Mouse (Mus musculus) heart, embryonic 14.5 days (tissue): ENCODE measurements around the gene 1700029P11Rik. TPM values are rescaled to one million over a fixed set of nuclear protein-coding genes. Genes with fewer than 3 reads are reported as not detected.

Experiments
- ATAC-seq: fragments of 200-750 bp; cut with Nextera tagmentation; 2 replicates; pipeline ENCODE4 v1.8.0; 2017; ENCODE audit warnings: low read depth, moderate TSS enrichment; ENCODE audit not compliant: insufficient number of reproducible peaks, insufficient read depth, low FRiP score
- H3K27ac ChIP-seq, 2 experiments: fragments of 200-500 bp in 1 of 2; fragments of 300-500 bp in 1 of 2; sonication (generic) in 1 of 2; replicated peaks in 1 of 2; 2 replicates each; pipeline ENCODE4 v1.5.1; 2012 to 2014; ENCODE audit warnings: low read depth in 2 of 2, low read length in 2 of 2, control low read depth in 1 of 2, mild to moderate bottlenecking in 1 of 2, mixed read lengths in 1 of 2; ENCODE audit not compliant: control insufficient read depth in 1 of 2, insufficient read depth in 1 of 2
- H3K27me3 ChIP-seq: fragments of 300-500 bp; sonication (generic); 2 replicates; pipeline ENCODE4 v1.6.1; 2014; ENCODE audit warnings: mild to moderate bottlenecking, low read length, control low read depth; ENCODE audit not compliant: control insufficient read depth, insufficient read depth
- H3K36me3 ChIP-seq: fragments of 300-500 bp; sonication (generic); 2 replicates; pipeline ENCODE4 v1.6.1; 2014; ENCODE audit warnings: mild to moderate bottlenecking, control low read depth, low read length, mixed read lengths; ENCODE audit not compliant: control insufficient read depth, insufficient read depth
- H3K4me1 ChIP-seq, 2 experiments: fragments of 200-500 bp in 1 of 2; fragments of 300-500 bp in 1 of 2; sonication (generic) in 1 of 2; 2 replicates each; pipeline ENCODE4 v1.6.1; 2012 to 2014; ENCODE audit warnings: low read length in 2 of 2, control low read depth in 1 of 2, mixed read lengths in 1 of 2; ENCODE audit not compliant: control insufficient read depth in 2 of 2, insufficient read depth in 2 of 2
- H3K4me2 ChIP-seq: fragments of 300-500 bp; sonication (generic); 2 replicates; pipeline ENCODE4 v1.6.1; 2014; ENCODE audit warnings: mild to moderate bottlenecking, low read length
- H3K4me3 ChIP-seq, 2 experiments: fragments of 200-500 bp in 1 of 2; fragments of 300-500 bp in 1 of 2; sonication (generic) in 1 of 2; 2 replicates each; pipeline ENCODE4 v1.5.1; 2012 to 2014; ENCODE audit warnings: low read length in 2 of 2, mild to moderate bottlenecking in 2 of 2, control low read depth in 1 of 2, low read depth in 1 of 2, moderate library complexity in 1 of 2; ENCODE audit not compliant: control insufficient read depth in 1 of 2, insufficient read depth in 1 of 2
- H3K9ac ChIP-seq: fragments of 300-500 bp; sonication (generic); 2 replicates; pipeline ENCODE4 v1.6.1; 2014; ENCODE audit warnings: mild to moderate bottlenecking, low read length
- H3K9me3 ChIP-seq: fragments of 300-500 bp; sonication (generic); 2 replicates; pipeline ENCODE4 v1.6.1; 2016; ENCODE audit warnings: low read length, control low read depth; ENCODE audit not compliant: control insufficient read depth
- WGBS: fragments of 180-500 bp; shearing (Covaris S2); extraction: QIAGEN DNeasy Blood & Tissue Kit; methylation state at CpG from one replicate; pipeline ENCODE4 v1.1.7; 2014; 5-methylcytosine and 5-hydroxymethylcytosine counted together
- polyA plus RNA-seq: library from polyadenylated mRNA; unstranded; fragments of >200 nt; fragmentation: Nextera tagmentation; extraction: Ambion mirVana; gene quantifications from 2 replicates; pipeline ENCODE4 v1.2.1, GENCODE M21; 2014

1700029P11Rik gene
- polyA plus RNA-seq: not detected in 2 replicates

DNA sequence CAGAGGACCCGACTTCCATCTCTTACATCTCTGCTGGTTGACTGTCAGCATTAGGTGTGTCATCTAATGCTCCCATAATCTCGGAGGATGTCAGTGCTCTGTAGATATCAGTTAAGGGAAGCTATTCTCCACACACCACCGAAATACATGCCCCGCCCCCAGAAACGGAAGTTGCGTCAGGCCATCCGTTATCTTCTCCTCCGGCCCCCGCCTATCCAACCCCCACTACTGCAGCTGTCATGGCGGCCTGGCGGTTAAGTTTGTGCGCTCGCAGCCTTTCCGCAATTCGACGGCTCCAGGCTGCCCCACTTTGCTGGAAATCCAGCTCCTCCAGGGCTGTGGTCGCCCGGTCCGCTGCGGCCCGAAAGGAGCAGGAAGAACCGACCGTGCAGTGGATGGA lies at the start of gene 1700029P11Rik:
1700029P11Rik (plus strand) TSS at position 220 of the 400 bp plus-strand sequence.
- Histone ChIP-seq H3K27me3 (no peaks in the 10 kb centered on the region), H3K4me3 (no peak within 1 kb of the TSS), H3K27ac (no peak within 1 kb of the TSS), H3K9me3 (no peaks in the 10 kb centered on the region), H3K4me1 (no peaks in the 10 kb centered on the region), H3K9ac (no peak within 1 kb of the TSS), H3K36me3 (no peaks in the 10 kb centered on the region), H3K4me2 (no peak within 1 kb of the TSS)
- no peak for ATAC-seq
- WGBS: 93% methylated on average over 23 of the region's 23 CpGs

- Histone ChIP-seq H3K4me1 (peaks cover 11 to 13% of the 10 kb centered on the region in 2 experiments; a peak in 3 of 4 replicates), H3K27ac (no peak overlapping the region), H3K9ac (no peak overlapping the region), H3K4me3 (no peak overlapping the region), H3K4me2 (no peak overlapping the region), H3K27me3 (no peaks in the 10 kb centered on the region; the same call in 1 of the 2 replicates), H3K36me3 (no peaks in the 10 kb centered on the region), H3K9me3 (no peaks in the 10 kb centered on the region)
- WGBS: 35% methylated on average over 12 of the region's 12 CpGs
- ATAC-seq: no peak
Measured at GRCm38 (mm10) chr15:81932951-81933470, 47.3 kb upstream of the 1700029P11Rik start.

GRCm38 (mm10) chr15:81933986-81934385 lies 46.4 kb upstream of the 1700029P11Rik start:
- Histone ChIP-seq H3K27me3 (no peaks in the 10 kb centered on the region; the same call in 1 of the 2 replicates), H3K36me3 (no peaks in the 10 kb centered on the region), H3K4me3 (no peak overlapping the region), H3K27ac (no peak overlapping the region), H3K4me2 (no peak overlapping the region), H3K4me1 (peaks cover 11 to 13% of the 10 kb centered on the region in 2 experiments; a peak in 3 of 4 replicates), H3K9ac (no peak overlapping the region), H3K9me3 (no peaks in the 10 kb centered on the region)
- WGBS: 83% methylated on average over 1 of the region's 1 CpGs
- ATAC-seq: no peak

DNA sequence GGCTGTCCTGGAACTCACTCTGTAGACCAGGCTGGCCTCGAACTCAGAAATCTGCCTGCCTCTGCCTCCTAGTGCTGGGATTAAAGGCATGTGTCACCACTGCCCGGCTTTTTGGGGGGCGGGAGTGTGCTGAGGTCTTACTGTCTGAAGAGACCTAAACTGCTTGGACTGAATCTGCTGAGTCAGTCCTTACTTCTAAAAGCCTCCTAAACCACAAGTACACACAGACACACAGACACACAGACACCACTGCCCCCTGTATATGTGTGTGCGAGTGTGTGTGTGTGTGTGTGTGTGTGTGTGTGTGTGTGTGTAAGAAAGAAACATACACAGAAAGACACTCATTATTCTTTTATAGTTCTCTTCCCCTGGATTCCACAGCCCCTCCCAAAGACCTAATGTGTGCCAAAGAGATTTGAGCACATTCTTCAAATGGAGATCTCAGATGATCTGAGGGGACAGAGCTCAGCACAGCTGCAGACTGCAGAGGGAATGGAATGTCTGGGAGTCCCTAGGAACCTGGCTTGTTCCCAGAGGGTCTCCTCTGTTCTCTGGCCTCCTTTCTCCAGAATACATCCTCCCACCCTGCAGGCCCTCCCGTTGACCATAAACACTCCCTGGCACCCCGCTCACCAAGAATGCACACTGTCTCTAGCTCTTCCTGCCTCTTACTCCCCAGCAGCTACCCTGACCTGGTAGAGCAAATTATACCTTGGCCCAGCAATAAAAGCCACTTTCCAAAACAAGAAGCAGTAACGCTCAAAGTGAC lies 44.3 kb upstream of the 1700029P11Rik start:
- Histone ChIP-seq H3K9ac (peak overlapping the region; percentile 65; the same call in 1 of the 2 replicates), H3K27me3 (no peaks in the 10 kb centered on the region; the same call in 1 of the 2 replicates), H3K4me2 (peak overlapping the region; percentile 70), H3K4me1 (peaks cover 11 to 13% of the 10 kb centered on the region in 2 experiments; a peak in 3 of 4 replicates), H3K9me3 (no peaks in the 10 kb centered on the region), H3K27ac (peak overlapping the region in 1 of 2 experiments; percentile 19; a peak in 1 of 4 replicates), H3K4me3 (peak overlapping the region; percentile 42 to 51), H3K36me3 (no peaks in the 10 kb centered on the region)
- ATAC-seq: no peak
- 43% methylated on average over 7 of the region's 7 CpGs for WGBS

GRCm38 (mm10) chr15:81936679-81937078 lies 43.7 kb upstream of the 1700029P11Rik start, which contains the start of gene Csdc2:
Csdc2 (plus strand) TSS chr15:81936759.
- WGBS: 0% methylated on average over 12 of the region's 12 CpGs

DNA sequence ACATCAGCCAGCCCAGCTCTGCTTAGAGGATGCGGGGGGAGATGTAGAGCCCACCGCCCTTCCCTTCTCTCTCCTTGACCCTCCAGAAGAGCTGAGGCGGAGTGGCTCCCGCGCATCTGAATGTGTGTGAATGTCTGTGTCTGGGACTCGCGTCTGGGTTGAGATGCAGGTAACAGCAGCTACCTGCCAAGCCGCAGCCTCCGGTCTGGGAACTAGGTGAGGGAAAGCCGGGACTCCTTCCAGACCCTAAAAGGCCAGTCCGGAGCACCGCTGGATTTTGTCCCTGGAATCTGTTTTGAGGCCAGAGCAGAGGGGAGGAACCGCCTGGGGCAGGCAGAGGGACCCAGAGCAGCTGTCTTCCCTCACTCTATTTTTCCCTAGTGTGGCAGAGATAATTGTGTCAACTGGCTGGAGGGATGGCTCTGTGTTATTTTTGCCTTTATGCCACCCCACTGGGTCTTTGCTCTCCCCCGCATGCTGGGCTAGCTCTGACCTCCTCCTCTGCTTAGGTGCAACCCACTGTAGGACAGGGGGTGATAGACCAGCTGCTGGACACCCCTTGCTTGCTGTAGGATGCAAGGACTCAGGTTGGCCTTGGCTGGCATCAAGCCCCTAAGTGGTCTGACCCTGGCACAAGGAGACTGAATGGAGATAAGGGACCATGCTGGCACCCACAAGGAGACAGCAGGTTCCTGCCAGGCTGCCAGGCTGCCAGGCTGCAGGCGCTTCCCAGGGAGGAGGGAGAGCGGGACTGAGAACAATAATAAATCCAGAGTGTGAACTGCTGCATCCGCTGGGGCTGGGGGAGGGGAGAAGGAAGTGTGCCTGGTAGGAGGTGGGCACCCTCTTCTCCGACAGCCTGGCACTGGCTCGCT lies 43.0 kb upstream of the 1700029P11Rik start:
- peak overlapping the region; percentile 65 for H3K9ac ChIP-seq
- 13% methylated on average over 19 of the region's 19 CpGs for WGBS
- H3K27me3 ChIP-seq: no peaks in the 10 kb centered on the region; the same call in 1 of the 2 replicates
- H3K27ac ChIP-seq: peak overlapping the region in 1 of 2 experiments; percentile 44; a peak in 2 of 4 replicates
- peak overlapping the region; percentile 42 to 51 for H3K4me3 ChIP-seq
- no peaks in the 10 kb centered on the region for H3K9me3 ChIP-seq
- H3K36me3 ChIP-seq: no peaks in the 10 kb centered on the region
- H3K4me1 ChIP-seq: peaks cover 11 to 13% of the 10 kb centered on the region in 2 experiments; a peak in 3 of 4 replicates
- ATAC-seq: 0 out of 2 replicates have a peak, but pooled peaks have one; percentile 18
- peak overlapping the region; percentile 70 for H3K4me2 ChIP-seq

More at GRCm38 (mm10) chr15:81936679-81937078, 43.7 kb upstream of the 1700029P11Rik start, which contains the start of gene Csdc2:
- no peak for ATAC-seq
- H3K9me3 ChIP-seq: no peaks in the 10 kb centered on the region
- no peaks in the 10 kb centered on the region; the same call in 1 of the 2 replicates for H3K27me3 ChIP-seq
- H3K4me1 ChIP-seq: peaks cover 11 to 13% of the 10 kb centered on the region in 2 experiments; a peak in 3 of 4 replicates
- H3K9ac ChIP-seq: peak within 1 kb of the TSS; percentile 65
- H3K4me2 ChIP-seq: peak within 1 kb of the TSS; percentile 70
- peak within 1 kb of the TSS; percentile 42 to 51 for H3K4me3 ChIP-seq
- peak within 1 kb of the TSS in 1 of 2 experiments; percentile 44; a peak in 2 of 4 replicates for H3K27ac ChIP-seq
- no peaks in the 10 kb centered on the region for H3K36me3 ChIP-seq

DNA sequence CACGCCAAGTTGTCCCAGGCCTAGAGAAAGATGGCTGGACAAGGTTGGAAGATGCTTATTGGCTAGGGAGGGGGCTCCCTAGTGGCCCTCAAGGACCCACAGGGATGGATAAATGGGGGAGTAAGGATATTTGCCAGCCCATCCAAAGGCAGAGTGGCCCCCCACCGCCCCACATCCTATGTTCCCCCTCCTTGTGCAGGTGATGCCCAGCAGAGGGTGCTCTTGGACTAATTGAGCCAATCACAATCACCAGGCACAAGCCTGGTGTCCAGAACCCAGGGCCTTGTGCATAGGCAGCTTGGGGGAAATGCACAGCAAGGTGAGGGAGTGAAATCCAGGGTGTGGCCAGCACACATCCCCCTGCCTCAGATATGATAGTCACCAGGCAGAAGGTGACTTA lies 42.1 kb upstream of the 1700029P11Rik start:
- Histone ChIP-seq H3K27ac (no peak overlapping the region), H3K4me3 (no peak overlapping the region), H3K9ac (no peak overlapping the region), H3K4me1 (peaks cover 11 to 13% of the 10 kb centered on the region in 2 experiments; a peak in 3 of 4 replicates), H3K27me3 (no peaks in the 10 kb centered on the region; the same call in 1 of the 2 replicates), H3K9me3 (no peaks in the 10 kb centered on the region), H3K36me3 (no peaks in the 10 kb centered on the region), H3K4me2 (peak overlapping the region; percentile 70; the same call in 1 of the 2 replicates)
- WGBS: 42% methylated on average over 2 of the region's 2 CpGs
- ATAC-seq: no peak
